Mouse (Mus musculus) MEL (cell line): ENCODE measurements at regions not wholly inside any gene's neighbourhood (a gene's known extent, or its start where the extent isn't known, plus 50 kb on each side); places are given as distances from the start of the nearest gene placed in this dataset.

ENCODE experiments used
- DNase-seq: peaks from one replicate; pipeline ENCODE4 v3.0.0; 2011; ENCODE audit warnings: low read depth, low spot score
- H3K27ac ChIP-seq: 2 replicates; pipeline ENCODE4 v1.5.1; 2012; ENCODE audit warnings: low read depth, mild to moderate bottlenecking, control low read depth, low read length, moderate library complexity; ENCODE audit not compliant: control insufficient read depth
- H3K27me3 ChIP-seq, 2 experiments: fragments of 150-350 bp in 1 of 2; sonication (generic) in 1 of 2; 2 replicates each; pipeline ENCODE4 v1.6.1; 2012; ENCODE audit warnings: low read length in 2 of 2, mild to moderate bottlenecking in 2 of 2, improper control_type of control experiment in 1 of 2, moderate library complexity in 1 of 2; ENCODE audit not compliant: insufficient read depth in 2 of 2, control insufficient read depth in 1 of 2
- H3K36me3 ChIP-seq, 2 experiments: 2 replicates each; pipeline ENCODE4 v1.6.1; 2012 to 2014; ENCODE audit warnings: low read length in 2 of 2, improper control_type of control experiment in 1 of 2, inconsistent platforms in 1 of 2, mild to moderate bottlenecking in 1 of 2; ENCODE audit not compliant: insufficient read depth in 2 of 2, control insufficient read depth in 1 of 2
- H3K4me1 ChIP-seq, 2 experiments: fragments of 150-350 bp in 1 of 2; sonication (generic) in 1 of 2; 2 replicates each; pipeline ENCODE4 v1.6.1; 2012; ENCODE audit warnings: low read length in 2 of 2, improper control_type of control experiment in 1 of 2, mild to moderate bottlenecking in 1 of 2; ENCODE audit not compliant: insufficient read depth in 2 of 2, control insufficient read depth in 1 of 2
- H3K4me3 ChIP-seq, 2 experiments: fragments of 150-350 bp in 1 of 2; sonication (generic) in 1 of 2; 2 replicates each; pipeline ENCODE4 v1.5.1; 2012; ENCODE audit warnings: low read depth in 2 of 2, low read length in 2 of 2, mild to moderate bottlenecking in 2 of 2, moderate library complexity in 2 of 2, control low read depth in 1 of 2, improper control_type of control experiment in 1 of 2; ENCODE audit not compliant: control insufficient read depth in 1 of 2, insufficient read depth in 1 of 2
- H3K79me2 ChIP-seq: 2 replicates; pipeline ENCODE4 v1.6.1; 2012; ENCODE audit warnings: mild to moderate bottlenecking, low read length, moderate library complexity; ENCODE audit not compliant: control insufficient read depth, poor library complexity, insufficient read depth
- H3K9ac ChIP-seq: 2 replicates; pipeline ENCODE4 v1.6.1; 2012; ENCODE audit warnings: low read depth, mild to moderate bottlenecking, control low read depth, low read length, moderate library complexity; ENCODE audit not compliant: control insufficient read depth, poor library complexity, severe bottlenecking
- H3K9me3 ChIP-seq: fragments of 150-350 bp; sonication (generic); replicated peaks from 2 replicates; pipeline ENCODE4 v1.6.1; 2012; ENCODE audit warnings: mild to moderate bottlenecking, low read length, improper control_type of control experiment, moderate library complexity; ENCODE audit not compliant: insufficient read depth
- CHD1 ChIP-seq: IDR thresholded peaks from 2 replicates; pipeline ENCODE4 v1.6.1; 2012; ENCODE audit warnings: low read depth, mild to moderate bottlenecking, inconsistent platforms, low read length, improper control_type of control experiment
- CTCF ChIP-seq, 3 experiments: IDR thresholded peaks in 2 of 3; conservative IDR thresholded peaks in 1 of 3; 2 replicates each; pipeline ENCODE4 v1.5.1; 2011 to 2012; ENCODE audit warnings: low read length in 3 of 3, low read depth in 2 of 3, mild to moderate bottlenecking in 2 of 3, improper control_type of control experiment in 1 of 3, inconsistent platforms in 1 of 3, mixed read lengths in 1 of 3, moderate library complexity in 1 of 3; ENCODE audit not compliant: control insufficient read depth in 1 of 3, insufficient read depth in 1 of 3, poor library complexity in 1 of 3, severe bottlenecking in 1 of 3
- E2F4 ChIP-seq: IDR thresholded peaks from 2 replicates; pipeline ENCODE4 v1.6.1; 2011; ENCODE audit warnings: low read depth, low read length, improper control_type of control experiment, borderline replicate concordance
- EP300 ChIP-seq, 2 experiments: IDR thresholded peaks; 2 replicates each; pipeline ENCODE4 v1.6.1; 2011; ENCODE audit warnings: improper control_type of control experiment in 2 of 2, low read length in 2 of 2, low read depth in 1 of 2, mild to moderate bottlenecking in 1 of 2
- ETS1 ChIP-seq: IDR thresholded peaks from 2 replicates; pipeline ENCODE4 v1.6.1; 2012; ENCODE audit warnings: low read depth, mild to moderate bottlenecking, inconsistent platforms, low read length, improper control_type of control experiment, moderate library complexity
- GABPA ChIP-seq: IDR thresholded peaks from 2 replicates; pipeline ENCODE4 v1.6.1; 2012; ENCODE audit warnings: low read depth, mild to moderate bottlenecking, inconsistent platforms, low read length, improper control_type of control experiment, moderate library complexity
- GATA1 ChIP-seq: IDR thresholded peaks from 2 replicates; pipeline ENCODE4 v1.6.1; 2011; ENCODE audit warnings: low read depth, low read length, improper control_type of control experiment
- KAT2A ChIP-seq: conservative IDR thresholded peaks from 2 replicates; pipeline ENCODE4 v1.6.1; 2012; ENCODE audit warnings: low read depth, low read length, improper control_type of control experiment, inconsistent platforms
- MAFK ChIP-seq: IDR thresholded peaks from 2 replicates; pipeline ENCODE4 v1.6.1; 2011; ENCODE audit warnings: low read depth, mild to moderate bottlenecking, low read length, improper control_type of control experiment, borderline replicate concordance
- MXI1 ChIP-seq: IDR thresholded peaks from 2 replicates; pipeline ENCODE4 v1.6.1; 2011; ENCODE audit warnings: mild to moderate bottlenecking, low read depth, low read length, improper control_type of control experiment
- MYB ChIP-seq: IDR thresholded peaks from 2 replicates; pipeline ENCODE4 v1.6.1; 2011; ENCODE audit warnings: mild to moderate bottlenecking, low read depth, low read length, improper control_type of control experiment
- POLR2A ChIP-seq, 2 experiments: IDR thresholded peaks; 2 replicates each; pipeline ENCODE4 v1.6.1; 2011 to 2012; ENCODE audit warnings: low read length in 2 of 2, mild to moderate bottlenecking in 2 of 2, control low read depth in 1 of 2, improper control_type of control experiment in 1 of 2, low read depth in 1 of 2, moderate library complexity in 1 of 2; ENCODE audit not compliant: control insufficient read depth in 1 of 2, insufficient read depth in 1 of 2, poor library complexity in 1 of 2
- POLR2AphosphoS5 ChIP-seq: IDR thresholded peaks from 2 replicates; pipeline ENCODE4 v1.6.1; 2012; ENCODE audit warnings: low read depth, borderline replicate concordance, mild to moderate bottlenecking, inconsistent platforms, low read length, moderate library complexity, mixed read lengths
- SMC3 ChIP-seq: IDR thresholded peaks from 2 replicates; pipeline ENCODE4 v1.6.1; 2011; ENCODE audit warnings: low read depth, low read length, improper control_type of control experiment
- TBP ChIP-seq: IDR thresholded peaks from 2 replicates; pipeline ENCODE4 v1.8.0; 2011; ENCODE audit warnings: low read depth, low read length, improper control_type of control experiment
- TCF12 ChIP-seq: IDR thresholded peaks from 2 replicates; pipeline ENCODE4 v1.6.1; 2014; ENCODE audit warnings: low read depth, mild to moderate bottlenecking, inconsistent platforms, low read length, improper control_type of control experiment, moderate library complexity
- ZC3H11A ChIP-seq: IDR thresholded peaks from 2 replicates; pipeline ENCODE4 v1.6.1; 2012; ENCODE audit warnings: low read depth, mild to moderate bottlenecking, inconsistent platforms, low read length, improper control_type of control experiment
- ZKSCAN1 ChIP-seq: IDR thresholded peaks from 2 replicates; pipeline ENCODE4 v1.6.1; 2012; ENCODE audit warnings: low read depth, mild to moderate bottlenecking, inconsistent platforms, low read length, improper control_type of control experiment, moderate library complexity

GRCm38 (mm10) chr15:36373481-36373880 lies 634.1 kb downstream of the Zfp706 start:
- Histone ChIP-seq H3K4me3 (no peak overlapping the region), H3K4me1 (peaks cover 0 to 8% of the 10 kb centered on the region in 2 experiments; a peak in 3 of 4 replicates), H3K79me2 (no peaks in the 10 kb centered on the region)
- DNase-seq: no peak
- TF ChIP-seq EP300 (IDR thresholded peaks at IDR 0.05; ENCODE audit: low read depth in 1 of 2, low read length in 2 of 2) (no peak), POLR2AphosphoS5 (no peak), KAT2A (no peak), E2F4 (no peak), POLR2A (IDR thresholded peaks at IDR 0.05; ENCODE audit: control insufficient read depth in 1 of 2, insufficient read depth in 1 of 2, low read depth in 1 of 2, low read length in 2 of 2, poor library complexity in 1 of 2) (no peak), ZC3H11A (no peak), TCF12 (no peak), MAFK (no peak), GABPA (no peak), MYB (no peak), ETS1 (no peak), CHD1 (no peak), GATA1 (no peak), CTCF (IDR thresholded peaks at IDR 0.05 in 2 of 3, conservative IDR thresholded peaks at IDR 0.05 in 1 of 3; ENCODE audit: control insufficient read depth in 1 of 3, insufficient read depth in 1 of 3, low read depth in 2 of 3, low read length in 3 of 3, poor library complexity in 1 of 3, severe bottlenecking in 1 of 3) (no peak)
- TF ChIP-seq, all 39 proteins: peak for 0
- Histone ChIP-seq H3K9ac (no peak overlapping the region), H3K27ac (no peak overlapping the region), H3K36me3 (no peaks in the 10 kb centered on the region), H3K27me3 (peaks cover 3% of the 10 kb centered on the region in 2 experiments; a peak in 3 of 4 replicates), H3K9me3 (no peaks in the 10 kb centered on the region)

GRCm38 (mm10) chr15:36371382-36371781 lies 636.2 kb downstream of the Zfp706 start:
- Histone ChIP-seq H3K79me2 (no peaks in the 10 kb centered on the region), H3K4me3 (no peak overlapping the region), H3K9ac (no peak overlapping the region), H3K36me3 (no peaks in the 10 kb centered on the region), H3K4me1 (peaks cover 0 to 8% of the 10 kb centered on the region in 2 experiments; a peak in 3 of 4 replicates), H3K27me3 (peaks cover 1 to 5% of the 10 kb centered on the region in 2 experiments; a peak in 2 of 4 replicates), H3K9me3 (no peaks in the 10 kb centered on the region), H3K27ac (no peak overlapping the region)
- TF ChIP-seq MXI1: no peak
- no peak for TF ChIP-seq ZKSCAN1
- TF ChIP-seq EP300 (IDR thresholded peaks at IDR 0.05; ENCODE audit: low read depth in 1 of 2, low read length in 2 of 2): no peak
- no peak for TF ChIP-seq GABPA
- TF ChIP-seq TBP: no peak
- TF ChIP-seq SMC3: no peak
- TF ChIP-seq CHD1: no peak
- TF ChIP-seq MAFK: no peak
- no peak for TF ChIP-seq ZC3H11A
- no peak for DNase-seq
